Mouse (Mus musculus) 416B (cell line): ENCODE data around the gene Slc22a23.

Experiments used
- DNase-seq: peaks from one replicate; pipeline ENCODE4 v3.0.0; 2011; ENCODE audit warnings: low read depth

Gene Slc22a23

DNA sequence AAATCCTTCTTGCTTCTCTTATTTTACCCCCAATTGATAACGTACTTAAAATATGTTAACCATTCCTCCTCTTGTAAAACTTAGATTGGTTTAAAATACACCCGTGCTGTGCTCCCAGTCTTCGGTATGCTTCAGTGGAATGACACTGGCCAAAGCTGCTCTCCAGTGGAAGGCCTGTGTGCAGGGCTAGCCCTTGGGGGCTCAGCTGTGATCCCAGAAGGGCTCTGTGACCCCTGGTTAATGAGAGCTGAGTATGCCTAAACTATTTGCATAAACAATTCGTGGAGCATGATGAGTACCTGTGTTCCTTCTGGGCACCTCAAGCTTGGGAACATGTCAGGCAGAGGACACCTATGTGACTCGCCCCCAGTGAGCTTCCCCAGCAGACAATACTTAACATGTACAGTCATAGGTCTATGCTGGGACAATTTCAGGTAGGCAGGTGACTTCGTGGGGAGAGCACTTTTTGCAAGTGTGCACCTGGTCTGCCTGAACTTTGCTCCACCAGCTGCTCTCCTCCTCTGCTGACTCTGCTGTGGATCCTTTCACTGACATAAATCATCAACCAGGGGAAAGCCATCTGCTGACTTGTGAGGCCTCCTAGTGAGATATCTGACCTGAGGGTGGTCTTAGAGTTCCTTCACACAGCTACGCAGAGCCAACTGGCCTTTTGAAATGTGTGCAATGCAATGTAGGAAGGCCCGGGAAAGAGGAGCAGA, 77.9 kb downstream of the Slc22a23 start:
- no peak for DNase-seq

GRCm38 (mm10) chr13:34266067-34266466, 78.9 kb downstream of the Slc22a23 start:
- DNase-seq, result no peak

- no peak for DNase-seq
Observed at GRCm38 (mm10) chr13:34265576-34265975, 79.4 kb downstream of the Slc22a23 start.

DNA sequence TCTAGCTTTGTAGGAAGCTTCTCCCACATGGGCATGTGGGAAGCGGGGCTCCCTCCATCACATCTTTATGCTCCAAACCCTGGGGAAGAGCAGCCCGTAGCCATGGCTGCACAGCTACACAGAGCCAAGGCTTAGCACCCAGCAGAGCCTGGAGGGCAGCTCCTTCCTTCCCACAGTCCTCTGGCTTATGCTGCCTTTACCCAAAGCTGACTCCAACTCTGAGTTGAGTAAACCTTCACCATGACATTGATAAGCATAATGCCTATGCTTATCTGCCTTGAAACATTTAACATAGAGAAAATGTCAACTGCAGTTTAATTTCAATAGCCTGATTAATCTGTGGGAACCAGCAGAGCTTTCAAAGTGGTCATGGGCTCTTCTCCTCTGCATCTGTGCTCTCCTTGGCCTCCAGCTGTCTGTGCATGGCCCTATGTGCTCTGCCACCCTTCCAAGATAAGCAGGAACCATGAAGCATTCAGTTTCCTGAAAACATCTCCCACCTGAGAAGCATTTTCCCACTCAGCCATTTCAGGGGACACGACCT, 79.9 kb downstream of the Slc22a23 start:
- DNase-seq, result no peak

GRCm38 (mm10) chr13:34264508-34264907, 80.5 kb downstream of the Slc22a23 start:
- no peak for DNase-seq

DNA sequence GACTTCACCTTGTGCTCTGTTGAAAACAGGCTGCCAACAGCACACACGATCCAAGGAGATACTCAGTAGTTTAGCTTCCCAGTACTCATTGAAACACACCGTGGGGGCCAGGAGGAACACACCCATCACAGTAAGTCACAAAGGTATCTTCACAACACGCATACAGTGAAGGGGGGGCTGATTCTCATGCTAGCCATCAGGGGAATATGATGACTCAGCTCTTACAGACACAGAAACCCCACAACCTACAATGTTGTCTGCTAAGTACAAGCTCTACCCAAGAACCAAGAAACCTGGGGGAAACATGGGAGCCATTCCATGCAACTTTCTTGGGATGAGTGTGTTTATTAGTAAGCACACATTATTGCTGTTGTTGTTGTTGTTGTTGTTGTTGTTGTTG, 86.2 kb downstream of the Slc22a23 start:
- no peak for DNase-seq

DNA sequence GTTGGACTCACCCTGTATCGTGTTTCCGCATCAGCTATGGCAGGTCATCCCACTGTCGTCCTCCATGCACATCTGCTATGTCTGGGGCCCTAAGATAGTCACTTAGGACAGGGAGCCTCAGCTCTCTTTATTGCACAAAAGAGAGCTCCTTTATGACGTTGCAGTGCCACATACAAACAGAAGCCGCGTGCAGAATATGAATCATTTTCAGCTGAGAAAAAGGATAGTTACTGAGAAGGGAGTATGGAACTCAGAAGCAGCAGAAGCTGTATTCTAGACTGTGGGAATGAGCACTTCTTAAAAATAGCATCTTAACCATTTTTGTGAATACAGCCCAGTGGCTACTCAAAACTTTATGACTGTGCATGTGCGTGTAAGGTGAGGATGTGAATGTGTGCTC, 87.8 kb downstream of the Slc22a23 start:
- DNase-seq, result no peak

DNA sequence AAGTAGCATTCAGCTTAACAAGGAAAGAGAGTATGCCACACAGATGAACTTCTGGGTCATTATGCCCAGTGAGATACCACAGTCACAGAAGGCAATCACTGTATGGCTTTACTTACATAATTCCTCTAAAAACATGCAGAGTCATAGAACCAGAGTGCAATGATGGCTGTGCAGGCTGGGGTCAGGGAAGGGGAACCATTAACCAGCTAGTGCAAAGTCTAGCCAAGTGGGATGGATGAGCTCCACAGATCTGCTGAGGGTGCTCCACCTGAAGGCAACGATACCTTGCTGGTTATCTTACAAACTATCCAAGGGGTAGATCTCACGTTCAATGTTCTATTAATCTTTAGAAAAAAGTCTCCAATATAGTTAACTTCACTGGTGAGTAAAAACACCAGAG, 88.3 kb downstream of the Slc22a23 start:
- no peak for DNase-seq

DNA sequence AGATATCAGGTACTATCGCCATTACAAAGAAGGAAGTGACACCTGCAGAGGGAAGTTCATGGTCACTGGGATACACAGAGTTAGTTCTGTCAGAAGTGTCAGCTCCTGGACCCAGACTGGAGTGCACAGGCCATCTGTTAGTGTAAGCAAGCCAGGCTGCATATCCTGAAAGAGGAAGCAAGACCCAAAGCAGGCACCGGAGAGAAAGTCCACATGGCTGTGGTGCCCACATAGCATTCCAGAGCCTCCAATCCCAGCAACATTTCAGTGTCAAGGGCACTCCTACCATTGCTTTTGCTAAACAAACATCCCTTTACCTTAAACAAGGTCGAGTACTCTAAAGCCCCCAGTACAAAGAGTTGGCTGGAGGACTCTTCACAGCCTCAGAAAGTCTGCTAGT, 89.7 kb downstream of the Slc22a23 start:
- DNase-seq, result no peak

GRCm38 (mm10) chr13:34254691-34255090, 90.3 kb downstream of the Slc22a23 start:
- DNase-seq, result peak; percentile 50

GRCm38 (mm10) chr13:34253736-34254135, 91.2 kb downstream of the Slc22a23 start:
- no peak for DNase-seq

DNA sequence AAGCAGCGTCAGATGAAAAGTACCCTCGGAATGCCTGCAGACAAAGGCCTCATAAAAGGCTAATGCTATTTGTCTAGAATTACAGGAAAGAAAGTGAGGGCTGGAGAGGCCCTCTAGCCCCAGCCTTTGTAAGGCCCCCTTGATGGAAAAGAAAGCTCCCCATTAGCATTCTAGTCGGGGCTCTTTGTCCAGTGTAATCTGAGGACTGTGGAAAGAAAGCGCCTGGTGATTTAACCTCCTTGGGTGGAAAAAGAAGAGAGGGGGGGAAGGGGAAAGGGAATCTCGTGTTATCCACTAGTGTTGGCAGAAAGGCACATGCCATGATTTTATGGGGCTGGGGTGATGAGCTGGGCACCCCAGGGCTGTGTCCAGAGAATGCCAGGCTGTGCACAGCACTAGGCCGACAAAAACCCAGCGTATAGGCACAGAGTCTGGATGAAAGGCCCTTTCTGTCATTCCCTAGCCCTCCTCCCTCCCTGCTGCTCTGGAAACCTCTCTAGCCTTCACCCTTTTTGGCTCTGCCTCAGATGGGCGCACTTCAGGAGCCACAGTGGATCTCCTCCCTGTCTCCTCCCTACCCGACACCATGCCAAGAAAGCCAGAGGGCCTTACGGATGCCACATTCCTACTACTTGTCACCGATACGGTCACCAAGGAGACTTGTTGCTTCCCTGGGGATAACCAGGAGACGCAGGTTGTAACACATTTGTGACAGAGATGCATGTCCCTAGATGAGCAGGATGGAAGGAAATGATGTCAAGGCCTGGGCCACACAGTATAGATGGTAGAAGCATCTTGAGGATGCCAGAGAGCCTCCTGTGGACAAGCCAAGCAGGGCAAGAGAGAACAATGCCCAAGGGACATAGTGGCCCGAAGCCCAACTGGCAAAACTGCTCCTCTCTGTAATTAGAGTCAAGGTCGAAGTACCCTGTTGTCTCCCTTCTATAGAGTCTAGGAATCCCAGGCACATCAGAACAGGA, 95.8 kb downstream of the Slc22a23 start:
- DNase-seq, result no peak

- DNase-seq, result no peak
Observed at GRCm38 (mm10) chr13:34248107-34248506, 96.9 kb downstream of the Slc22a23 start.

DNA sequence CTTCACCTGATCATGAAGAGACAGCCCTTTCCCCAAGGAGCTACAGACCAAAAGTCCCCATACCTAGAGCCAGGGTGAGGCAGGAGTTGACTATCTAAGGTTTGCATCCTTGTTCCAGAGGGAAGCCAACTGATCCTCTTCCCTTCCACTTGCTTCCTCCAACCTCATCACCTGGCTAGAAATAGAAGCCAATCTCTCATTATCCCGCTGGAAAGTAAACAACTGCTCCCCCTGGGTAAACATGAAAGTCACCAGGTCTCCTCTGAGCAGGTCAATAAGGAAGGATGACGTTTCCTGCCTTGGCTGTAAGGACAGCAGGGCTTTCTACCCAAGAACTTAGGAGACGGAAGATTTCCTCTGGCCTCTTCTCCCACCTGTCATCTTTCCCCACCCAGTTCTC, 98.2 kb downstream of the Slc22a23 start:
- DNase-seq, result no peak

GRCm38 (mm10) chr13:34245216-34245615, 99.8 kb downstream of the Slc22a23 start:
- no peak for DNase-seq

DNA sequence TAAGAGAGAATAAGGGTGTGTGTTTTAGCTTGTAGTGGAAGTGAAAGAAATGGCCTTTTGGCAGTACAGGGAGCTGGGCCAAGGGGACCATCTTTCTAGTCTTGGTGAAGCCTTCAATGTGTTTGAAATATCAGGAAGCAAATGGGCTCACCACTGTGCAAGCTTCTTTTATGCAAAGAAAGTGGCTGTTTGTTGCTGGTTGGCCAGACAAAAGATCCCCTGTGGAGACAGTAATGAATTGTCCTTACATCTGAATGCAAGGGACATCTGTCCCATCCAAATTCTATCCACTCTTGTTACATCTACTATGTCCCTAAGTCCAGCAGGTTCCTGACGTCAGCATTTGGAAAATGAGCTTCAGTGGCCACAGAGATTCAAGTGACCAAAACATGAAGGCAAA, 100.8 kb downstream of the Slc22a23 start:
- no peak for DNase-seq

DNA sequence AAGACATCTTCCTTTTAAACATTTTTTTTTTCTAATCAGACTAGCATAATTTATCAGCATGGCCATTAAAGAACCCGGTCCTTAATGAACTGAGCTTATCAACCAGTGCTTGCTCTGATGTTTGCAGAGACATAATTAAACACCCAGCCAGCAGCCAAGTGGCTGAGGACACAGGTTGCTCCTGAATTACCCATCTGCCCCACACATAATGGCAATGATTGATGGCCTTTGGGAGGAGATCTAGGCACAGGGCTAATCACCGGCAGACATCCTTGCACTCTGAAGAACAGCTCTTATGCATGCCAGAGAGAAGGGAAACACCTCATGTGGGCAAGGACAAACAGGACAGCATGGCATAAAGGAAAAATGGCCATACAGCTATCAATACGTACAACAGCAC, 102.8 kb downstream of the Slc22a23 start:
- DNase-seq, result no peak

GRCm38 (mm10) chr13:34240087-34240428, 104.9 kb downstream of the Slc22a23 start:
- DNase-seq, result no peak

DNA sequence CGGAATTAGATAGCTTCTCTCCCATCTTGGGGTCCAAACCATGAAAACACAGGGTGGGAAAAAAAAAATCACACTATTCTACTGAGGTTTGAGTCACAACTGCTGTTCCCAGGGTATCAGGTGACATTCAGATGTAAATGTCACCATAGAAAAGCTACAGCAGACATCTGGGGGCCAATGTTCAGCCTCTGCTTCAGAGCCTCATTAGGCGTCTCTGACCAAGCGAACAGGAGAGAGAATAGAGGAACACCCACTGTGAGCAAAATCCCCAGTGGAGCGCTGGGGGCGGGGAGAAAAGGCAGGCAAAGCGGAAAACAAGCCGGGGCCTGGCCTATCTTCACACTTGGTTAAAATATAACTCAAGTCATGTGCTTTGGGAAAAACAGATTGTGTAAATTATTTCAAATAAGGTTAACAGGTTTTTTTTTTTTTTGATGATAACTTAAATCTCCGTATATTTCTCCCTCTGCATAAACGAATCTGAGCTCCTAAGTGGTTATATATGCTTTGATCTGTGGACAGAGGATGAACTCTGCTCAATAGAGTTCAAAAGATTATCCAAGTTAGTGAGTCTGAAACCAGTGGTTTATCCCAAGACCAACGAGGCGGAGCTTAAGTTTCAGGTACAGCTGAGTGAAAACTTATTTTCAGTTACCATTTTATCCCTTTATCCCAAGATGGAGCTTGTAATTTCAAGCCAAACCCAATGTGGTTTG, 105.5 kb downstream of the Slc22a23 start:
- no peak for DNase-seq

DNA sequence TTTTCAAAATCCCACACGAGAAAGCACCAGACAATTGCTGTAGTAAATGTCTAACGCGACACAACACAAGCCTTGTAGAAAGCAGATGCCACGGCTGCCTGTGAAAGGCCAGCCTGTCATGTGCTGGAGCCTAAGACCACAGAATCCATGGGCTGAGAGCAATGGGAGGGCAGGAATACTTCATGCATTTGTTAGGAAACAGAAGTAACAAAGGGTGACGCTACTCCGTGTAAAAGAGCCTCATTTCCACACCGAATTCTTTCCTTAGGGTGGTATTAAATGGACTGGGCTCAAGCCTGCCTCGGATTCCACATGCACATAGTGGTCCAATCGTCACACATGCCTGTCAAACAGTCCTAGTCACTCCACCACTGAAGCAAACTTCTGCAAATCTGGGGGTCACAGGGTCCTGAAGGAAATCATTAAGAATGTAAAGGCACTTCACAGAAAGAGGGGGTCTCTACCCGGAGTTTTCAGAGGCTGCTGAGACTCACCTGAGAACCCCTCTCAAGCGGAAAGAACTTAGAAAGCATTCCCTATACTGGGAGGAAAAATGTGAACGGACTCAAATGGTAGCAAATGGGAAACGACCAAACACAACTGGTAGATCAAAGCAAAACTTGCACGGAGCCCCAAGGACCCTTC, 106.2 kb downstream of the Slc22a23 start:
- DNase-seq, result no peak

DNA sequence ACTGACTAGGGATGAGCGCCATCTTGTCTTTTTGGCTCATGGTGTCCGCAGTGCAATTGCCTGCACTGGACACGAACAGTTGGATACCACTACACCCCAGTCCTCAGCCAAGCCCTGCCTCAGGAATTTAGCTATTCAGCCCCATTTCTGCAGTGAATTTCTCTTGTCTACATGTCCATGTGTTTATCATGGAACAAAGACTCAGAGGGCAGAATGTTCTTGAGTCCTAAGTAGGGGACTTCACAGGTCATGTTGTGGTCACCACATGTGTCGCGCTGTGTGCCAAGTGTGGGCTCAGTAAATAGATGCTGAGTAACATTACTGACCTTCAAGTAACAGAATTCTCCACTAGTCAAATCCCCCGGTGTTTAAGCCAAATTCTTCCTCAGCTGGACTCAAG, 109.9 kb downstream of the Slc22a23 start:
- DNase-seq, result no peak

DNA sequence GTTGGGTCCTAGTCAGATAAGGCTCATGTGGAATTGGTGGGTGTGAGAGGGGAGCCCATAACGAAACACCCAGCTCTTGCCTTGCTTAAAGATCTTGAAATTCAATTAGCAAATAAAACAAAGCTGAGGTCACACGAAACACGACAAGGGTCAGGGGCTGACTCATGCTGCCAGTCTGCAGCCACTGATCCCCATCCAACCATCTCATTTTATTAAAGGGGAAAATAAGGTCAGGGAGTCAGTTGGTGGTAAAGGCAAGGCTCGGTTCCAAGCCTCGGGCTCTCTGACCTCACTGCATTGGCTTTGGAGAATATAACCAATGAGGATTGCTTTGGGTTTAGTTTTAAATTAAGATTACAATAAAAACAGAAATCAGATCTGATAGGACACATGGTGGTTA, 110.5 kb downstream of the Slc22a23 start:
- DNase-seq, result peak; percentile 51
